Mouse (Mus musculus) layer of hippocampus, postnatal 36 days (tissue): Measurements from ENCODE around the gene Spock1. TPM values are rescaled to one million over a fixed set of nuclear protein-coding genes. Genes with fewer than 3 reads are reported as not detected.
A peak's percentile ranks its signal among the peaks of the same experiment; 100 is the strongest.

Experiments
- DNase-seq, 2 experiments: peaks; one replicate each; pipeline ENCODE4 v3.0.0; 2022
- total RNA-seq, 2 experiments: library from RNA; stranded (reverse); gene quantifications; 2 replicates each; pipeline ENCODE4 v1.2.3; 2021

The Spock1 gene
- total RNA-seq, 2 experiments from 2014 or later, result 180 to 222 TPM

DNA sequence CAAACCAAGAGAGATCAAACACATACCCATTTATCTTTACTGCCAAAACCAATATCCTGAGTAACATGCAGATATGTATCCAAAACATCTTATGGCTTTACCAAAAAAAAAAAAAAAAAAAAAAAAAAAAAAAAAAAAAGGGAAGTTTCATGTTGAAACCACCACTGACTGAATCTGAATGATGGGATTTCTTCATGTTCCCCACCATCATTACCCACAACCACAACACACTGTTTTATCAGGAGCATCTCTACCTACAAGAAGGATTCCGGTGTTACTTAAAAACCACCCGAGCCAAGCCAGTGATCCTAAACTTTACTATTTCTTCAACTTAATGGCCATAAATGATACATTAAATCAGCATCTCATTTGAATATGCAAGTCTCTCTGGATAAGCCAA, 109.5 kb downstream of the Spock1 start:
- DNase-seq, result no peak

DNA sequence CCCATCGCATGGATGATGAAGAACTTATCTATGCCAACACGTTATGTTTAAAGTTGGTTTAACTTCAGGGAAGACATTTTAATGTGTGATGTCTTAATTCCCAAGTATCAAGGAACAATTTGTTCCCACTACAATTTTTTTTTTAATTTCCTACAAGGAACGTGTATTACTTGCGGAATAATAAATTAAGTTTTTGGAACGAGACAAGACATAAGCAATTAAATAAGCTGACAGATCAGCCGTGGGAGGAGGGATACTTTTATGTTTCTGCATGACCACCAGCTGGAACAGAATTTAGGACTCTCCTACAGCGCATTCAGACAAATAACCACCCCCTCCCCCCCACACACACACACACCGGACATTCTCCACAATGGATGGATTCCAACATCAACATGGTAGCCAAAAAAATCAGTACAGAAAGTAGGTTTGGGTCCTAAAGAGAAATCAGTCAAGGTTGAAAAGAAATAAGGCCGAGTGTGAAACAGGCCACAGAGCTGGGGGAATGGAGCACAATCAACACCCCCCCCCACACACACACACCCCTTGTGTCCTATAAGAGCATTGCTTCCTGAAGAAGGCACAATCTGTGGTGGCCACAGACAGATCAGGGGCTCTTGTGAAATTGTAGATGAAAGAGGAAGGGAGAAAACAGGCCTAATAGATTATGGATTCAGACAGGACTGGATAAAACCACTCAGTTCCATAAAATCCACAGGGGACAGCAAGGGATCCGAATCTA, 111.0 kb downstream of the Spock1 start:
- DNase-seq, result no peak

DNA sequence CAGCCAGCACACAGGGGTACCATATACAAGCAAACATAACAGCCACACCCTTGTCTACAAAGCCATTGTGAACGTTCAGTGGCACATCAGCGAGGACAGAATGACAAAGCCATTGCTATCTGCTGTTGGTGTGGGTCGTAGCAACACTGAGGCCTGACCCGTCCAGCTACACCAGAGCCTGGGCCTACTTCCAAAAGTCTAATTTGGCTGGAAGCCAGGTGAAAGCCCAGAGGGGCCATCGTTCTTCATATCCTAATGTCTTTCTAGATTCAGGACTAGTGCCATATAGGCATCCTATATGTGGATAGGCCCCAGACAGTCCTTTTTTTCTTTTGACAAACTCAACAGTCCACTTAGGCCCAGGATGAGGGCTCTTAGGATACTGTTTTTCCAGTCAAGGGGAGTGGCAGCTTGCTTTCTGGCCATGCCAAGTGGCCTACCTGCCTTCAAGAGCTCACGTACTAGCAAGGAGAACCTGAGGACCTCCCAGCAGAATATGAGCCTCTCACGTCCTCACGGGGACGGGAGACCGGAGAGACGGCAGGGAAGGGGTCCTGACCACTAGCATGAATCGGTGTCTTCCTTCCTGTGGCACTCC, 114.4 kb downstream of the Spock1 start:
- DNase-seq, result no peak

DNA sequence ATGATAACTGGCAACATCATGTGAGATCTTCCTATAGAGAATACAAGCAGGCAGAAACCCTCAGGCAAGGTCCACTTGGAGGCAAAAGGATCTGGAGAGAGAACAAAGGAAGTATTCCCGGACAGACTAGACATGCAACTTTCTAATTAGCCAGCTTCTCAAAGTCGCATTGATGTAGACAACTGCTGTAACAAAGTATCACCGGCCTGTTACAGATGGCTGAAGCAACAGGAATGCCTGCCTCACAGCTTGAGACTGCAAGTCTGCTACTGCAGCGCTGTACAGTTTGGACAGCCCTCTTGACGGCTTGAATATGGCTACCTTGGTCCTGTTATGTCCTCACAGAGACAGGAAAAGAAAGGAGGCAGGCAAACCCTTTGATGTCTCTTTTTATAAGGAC, 118.3 kb downstream of the Spock1 start:
- DNase-seq, result no peak

DNA sequence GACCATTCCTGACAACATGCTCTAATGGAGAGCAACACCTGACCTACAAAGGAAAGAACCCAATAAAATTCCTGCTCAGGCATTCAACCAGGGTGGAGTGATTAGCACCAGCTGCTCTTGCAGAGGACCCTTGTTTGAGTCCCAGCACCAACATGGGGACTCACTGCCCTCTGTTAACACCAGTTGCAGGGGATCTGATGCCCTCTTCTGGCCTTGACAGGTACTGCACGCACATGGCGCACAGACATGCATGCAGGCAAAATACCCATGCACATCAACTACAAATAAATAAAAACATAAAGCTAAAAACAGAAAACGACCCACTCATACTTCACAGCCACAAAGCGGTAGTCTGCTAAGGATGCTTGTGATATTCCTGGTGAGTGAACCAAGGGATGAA, 119.8 kb downstream of the Spock1 start:
- DNase-seq, result no peak

DNA sequence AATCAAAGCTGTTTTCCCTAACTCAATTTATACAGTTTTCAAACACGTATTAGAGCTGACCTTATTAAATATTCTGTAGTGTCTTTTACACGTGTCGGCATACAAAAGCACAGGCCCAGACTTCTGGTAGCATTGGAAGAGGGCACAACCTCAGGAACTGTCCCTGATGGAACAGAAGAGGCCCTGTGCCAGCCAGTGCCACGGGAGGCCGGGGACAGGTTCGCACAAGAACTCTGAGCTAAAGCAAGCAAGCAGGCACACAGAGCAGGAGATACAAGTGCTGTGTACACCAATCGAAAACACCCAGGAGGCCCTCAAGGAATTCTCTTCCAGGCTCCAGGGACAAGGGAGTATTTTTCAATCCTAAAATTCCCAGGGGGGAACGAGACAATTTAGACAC, 121.9 kb downstream of the Spock1 start:
- DNase-seq, result no peak

DNA sequence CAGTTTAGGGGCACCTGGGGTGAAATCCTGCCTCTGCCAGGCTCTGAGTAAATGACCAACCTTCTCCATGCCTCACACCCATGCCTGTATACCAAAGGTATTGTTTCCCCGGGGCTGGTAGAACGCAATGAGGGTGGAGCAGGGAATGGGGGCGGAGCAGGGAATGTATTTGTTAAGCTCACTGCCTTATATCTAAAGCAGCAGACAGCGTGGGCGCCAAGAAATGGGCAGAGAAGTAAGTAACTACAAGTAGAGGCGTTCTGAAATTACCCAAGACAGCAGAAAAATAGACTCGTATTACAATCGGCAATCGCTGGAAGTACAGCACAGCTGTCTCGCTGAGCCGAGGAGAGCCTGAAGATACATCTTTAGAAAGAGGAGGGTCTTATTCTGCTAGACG, 125.2 kb downstream of the Spock1 start:
- DNase-seq, result no peak

DNA sequence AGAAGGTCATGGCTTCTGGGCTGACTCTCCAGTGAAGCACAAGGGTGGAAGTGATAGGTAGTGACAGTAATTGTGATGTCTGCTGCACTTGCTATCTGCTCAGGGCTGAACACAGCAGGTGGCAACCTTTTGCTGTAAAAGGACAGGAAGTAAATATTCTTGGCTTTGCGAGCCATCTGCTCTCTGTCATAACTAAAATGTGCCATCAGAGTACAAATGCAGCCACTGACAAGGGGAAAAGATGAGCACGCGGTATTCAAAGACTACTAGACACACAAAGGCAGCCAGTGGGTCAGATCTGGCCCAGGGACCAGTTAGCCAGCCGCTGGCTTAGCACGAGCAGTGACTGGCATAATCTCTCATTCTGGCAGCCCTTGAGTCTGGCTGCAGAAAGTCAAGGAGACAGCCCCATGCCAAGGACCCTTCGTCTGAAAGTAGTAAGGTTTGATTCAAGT, 126.0 kb downstream of the Spock1 start:
- DNase-seq, result no peak

DNA sequence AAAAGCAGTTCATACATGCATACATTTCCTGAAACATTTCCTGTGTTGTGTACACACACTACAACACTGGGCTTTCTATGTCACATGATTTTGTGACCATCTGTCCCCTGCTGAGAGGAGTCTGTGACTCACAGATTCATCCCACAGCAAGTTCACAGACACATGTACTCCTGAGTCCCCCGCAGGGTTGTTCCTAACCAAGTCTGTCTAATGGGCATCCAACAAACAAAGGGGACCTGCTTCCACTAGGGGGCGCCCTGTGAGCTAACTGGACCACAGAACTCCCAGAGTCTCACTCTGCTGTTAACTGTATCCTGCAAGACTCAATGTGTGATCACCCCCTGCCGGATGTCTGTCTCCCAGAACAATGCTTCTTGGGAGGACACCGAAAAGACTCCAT, 129.0 kb downstream of the Spock1 start:
- peak in 1 of 2 experiments; percentile 18 for DNase-seq

DNA sequence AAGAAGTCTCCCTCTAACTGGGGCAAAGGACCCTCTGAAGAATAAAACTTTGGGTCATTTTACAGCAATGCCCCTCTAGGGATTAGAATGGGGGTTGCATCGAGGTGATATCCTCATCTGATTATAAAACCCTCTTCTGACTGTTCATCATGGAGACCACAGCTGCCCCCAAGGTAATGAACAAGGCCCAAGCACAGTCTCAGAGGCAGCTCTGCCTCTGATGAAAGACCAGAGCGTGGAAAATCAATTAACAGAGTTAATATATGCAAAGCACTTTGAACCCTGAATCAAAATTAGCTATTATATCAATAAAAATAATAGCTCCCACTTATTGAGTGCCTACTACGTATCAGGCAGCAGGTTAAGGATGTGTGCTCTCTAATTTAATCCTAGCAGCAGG, 129.6 kb downstream of the Spock1 start:
- DNase-seq, result no peak

DNA sequence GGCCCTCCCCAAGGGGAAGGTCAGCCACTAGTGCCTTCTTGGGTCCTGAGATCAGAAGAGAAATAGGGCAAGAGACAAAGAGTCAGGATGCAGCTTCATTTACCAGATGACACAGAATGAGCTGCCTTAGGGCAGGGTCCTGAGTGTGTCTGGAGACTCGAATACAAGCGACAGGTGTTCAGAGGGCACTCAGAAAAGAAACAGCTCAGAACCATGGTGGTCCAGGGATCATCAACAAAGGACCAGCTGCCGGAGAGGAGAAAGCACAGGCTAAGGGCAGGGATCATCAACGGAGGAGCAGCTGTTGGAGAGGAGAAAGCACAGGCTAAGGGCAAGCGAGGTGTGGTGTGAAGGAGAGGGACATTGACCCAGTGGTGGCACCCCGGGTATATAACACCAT, 136.1 kb downstream of the Spock1 start:
- DNase-seq, result no peak

DNA sequence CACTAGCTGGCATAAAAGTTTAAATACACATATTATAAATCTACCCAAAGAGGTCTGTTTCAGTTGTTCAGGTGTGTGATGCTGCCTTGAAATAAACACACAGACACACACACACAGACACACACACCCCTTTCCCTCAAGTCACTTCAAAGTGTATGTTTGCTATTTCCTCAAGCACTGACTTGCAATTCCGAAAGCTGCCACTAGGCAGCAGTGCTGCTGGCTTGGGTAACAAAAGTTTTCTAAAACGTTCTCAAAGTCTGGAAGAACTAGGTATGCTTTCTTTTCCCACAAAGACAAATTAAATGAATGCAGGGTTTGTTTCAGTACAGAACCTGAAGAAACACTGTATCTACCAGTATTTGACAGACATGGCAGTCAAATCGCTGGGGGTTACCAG, 141.4 kb downstream of the Spock1 start:
- no peak for DNase-seq

DNA sequence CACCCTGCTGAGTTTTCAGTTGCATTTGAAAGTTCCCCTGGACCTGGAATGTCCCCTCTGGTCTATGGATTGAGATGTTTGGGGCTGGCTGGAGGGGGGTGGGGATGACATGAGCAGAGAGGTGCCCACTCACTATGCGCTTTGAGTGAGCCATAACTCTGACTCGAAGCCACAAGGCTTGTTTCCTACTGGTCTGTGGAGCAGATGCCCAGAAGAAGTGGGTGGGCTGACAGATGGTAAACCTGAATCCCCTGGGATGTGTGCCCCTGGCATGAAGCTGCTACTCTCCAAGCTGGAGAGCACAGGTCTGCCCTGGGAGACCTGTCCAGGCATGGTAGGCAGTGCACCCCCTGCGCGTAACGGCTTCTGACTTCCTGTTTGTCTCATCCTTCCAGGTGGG, 147.0 kb downstream of the Spock1 start:
- no peak for DNase-seq

DNA sequence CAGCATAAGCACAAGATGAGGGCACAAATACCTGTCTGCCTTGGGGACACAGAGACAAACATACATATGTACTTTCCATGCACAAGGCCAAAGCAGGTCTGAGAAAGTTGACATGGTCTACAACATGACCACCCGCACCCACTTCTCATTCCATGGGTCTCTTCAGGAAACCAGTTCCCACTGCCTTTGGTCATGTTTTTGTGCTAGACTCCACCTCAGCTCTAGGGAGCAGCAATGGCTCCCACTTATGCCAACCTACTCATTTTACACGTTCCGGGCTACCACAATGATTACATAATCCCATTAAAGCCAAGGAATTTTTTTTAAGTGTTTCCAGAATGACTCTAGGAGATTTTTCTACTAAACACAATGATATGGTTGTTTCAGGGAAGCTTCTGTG, 147.5 kb downstream of the Spock1 start:
- no peak for DNase-seq

DNA sequence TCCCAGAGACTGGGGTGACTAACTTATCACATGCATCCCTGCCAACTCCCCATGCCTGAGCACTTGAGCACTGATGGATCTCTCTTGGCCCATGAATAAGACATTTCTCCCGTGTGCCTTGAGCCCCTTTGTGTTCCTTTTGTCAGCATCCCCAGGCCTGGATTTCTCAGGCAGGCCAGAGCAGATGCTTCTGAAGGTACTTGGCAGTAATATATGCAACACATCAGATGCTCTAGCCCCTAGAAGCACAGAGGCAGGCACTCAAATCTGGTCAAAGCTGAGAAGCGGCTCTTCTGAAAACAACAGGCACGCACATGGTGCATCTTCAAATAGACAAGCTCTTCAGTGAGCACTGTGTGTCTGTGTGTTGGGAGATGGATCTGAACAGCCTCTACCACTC, 151.8 kb downstream of the Spock1 start:
- peak; percentile 19 to 20 for DNase-seq

DNA sequence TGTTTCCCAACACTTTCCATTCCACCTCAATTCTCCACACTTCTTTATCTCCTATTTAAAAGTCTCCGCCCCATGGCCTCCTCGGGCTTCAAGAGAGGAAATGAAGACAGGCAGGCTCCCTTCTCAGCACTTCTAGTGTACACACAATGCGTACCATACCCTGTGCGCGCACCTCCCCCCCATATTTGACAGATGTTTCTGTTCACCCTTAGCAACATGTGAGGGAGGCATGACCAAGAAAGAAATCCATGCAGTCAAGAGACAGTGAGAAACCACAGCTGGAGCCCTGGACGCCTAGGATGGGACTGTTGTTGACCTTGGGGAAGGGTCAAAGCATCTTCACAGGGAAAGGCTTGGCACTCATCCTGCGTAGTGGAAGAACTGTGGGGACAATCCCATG, 157.3 kb downstream of the Spock1 start:
- no peak for DNase-seq

DNA sequence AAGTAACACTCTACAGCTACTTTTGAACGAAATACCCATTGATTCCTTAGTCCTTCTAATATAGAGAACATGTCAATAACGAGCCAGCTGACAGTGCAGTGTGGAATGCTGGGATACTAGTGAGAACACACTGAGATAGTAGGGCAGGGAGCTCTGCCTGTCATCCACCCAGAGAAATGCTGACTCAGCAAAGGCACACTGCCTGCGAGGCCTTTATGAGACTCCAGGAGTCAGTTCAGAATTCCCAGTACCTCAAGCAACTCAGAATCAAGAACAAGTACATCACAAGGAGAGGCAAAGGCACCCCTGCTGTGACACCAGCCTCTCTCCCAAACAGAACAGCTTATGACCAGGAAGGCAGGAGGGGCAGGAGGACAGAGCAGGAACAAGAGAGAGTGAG, 163.5 kb downstream of the Spock1 start:
- no peak for DNase-seq

DNA sequence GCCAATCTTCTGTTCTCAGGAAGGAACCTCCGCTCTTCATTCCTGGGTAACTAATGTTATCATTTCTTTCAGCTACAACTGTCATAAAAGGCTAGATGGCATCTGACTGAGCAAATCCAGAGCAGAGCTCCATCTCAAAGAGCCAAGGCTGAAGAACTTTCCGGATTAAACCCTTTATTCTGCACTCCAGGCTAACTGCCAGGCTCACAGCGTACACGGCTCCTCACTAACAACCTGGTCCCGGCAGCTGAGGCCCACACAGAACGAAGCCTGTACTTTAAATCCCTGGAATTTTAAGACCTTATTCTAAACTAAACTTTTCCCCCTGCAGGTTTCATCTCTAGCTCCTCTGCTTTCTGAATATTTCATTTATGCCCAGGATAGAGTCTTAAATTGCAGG, 166.9 kb downstream of the Spock1 start:
- DNase-seq, result no peak

DNA sequence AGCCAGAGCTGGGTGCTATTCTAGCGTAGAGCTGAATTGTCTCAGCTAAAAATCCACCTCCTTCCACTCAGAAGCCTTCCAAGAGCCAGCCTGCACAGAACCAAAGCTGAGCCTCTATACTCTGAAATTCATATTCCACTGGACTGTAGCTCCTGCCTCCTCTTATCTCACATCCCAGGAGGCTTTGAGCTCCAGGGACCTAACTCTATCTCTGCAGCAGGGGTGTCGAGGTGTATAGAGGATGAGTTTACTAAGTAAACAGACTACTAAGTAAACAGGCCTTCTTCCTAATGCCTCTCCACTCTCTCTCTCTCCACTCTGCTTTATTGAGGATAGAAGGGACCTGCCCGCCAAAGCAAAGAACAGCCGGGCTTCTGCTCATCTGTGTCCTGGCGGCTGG, 167.7 kb downstream of the Spock1 start:
- DNase-seq, result no peak

DNA sequence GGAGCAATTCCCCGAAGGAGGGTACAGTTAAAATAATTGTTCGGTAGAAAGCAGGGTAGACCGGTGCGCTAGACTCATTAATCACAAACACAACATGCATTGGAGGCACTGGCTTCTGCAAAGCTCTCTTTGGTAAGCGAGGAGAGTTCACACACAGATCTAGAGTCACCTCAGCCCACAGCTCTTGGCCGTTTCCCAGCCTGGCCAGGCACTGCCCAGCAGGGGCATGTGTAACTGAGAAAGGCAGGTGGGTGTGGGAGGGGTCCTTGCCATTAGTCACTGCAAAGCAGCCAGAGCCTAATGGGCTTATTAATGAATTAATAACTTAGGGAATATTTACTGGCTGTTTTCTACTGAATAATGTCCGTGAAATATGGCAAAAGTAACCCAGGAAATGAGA, 172.1 kb downstream of the Spock1 start:
- no peak for DNase-seq

DNA sequence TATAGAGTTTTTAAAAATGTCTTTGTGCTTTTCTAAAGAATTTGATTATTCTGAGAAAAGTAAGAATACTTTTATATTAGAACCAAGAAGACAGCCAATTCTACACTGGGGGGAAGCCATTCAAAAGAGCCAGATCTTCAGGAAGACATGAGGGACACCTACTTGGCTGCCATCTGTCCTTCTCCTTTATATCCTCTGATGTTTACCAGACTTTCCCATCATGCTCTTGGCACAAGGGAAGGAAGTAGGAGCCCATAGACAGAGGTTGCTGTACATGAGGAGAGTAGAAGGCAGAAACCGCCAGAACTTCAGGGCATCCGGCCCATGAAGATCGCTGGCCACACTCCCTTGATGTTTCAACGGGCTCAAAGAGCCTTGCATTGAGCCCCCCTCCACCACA, 173.6 kb downstream of the Spock1 start:
- DNase-seq, result no peak

DNA sequence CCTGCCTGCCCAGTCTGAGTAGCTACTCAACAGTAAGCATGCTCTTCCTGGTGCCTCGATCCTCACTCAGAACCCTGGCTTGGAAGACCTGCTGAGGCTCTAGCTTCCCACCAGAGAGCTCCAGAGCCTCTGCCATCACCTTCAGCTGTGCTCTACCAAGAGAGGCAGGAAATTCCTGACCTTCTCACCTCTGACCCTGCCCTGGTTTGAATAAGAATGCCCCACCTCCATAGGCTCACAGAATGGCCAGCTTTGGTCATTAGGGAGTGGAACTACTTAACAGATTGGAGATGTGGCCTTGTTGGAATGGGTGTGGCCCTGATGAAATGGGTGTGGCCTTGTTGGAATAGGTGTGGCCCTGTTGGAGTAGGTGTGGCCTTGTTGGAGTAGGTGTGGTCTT, 174.6 kb downstream of the Spock1 start:
- no peak for DNase-seq

DNA sequence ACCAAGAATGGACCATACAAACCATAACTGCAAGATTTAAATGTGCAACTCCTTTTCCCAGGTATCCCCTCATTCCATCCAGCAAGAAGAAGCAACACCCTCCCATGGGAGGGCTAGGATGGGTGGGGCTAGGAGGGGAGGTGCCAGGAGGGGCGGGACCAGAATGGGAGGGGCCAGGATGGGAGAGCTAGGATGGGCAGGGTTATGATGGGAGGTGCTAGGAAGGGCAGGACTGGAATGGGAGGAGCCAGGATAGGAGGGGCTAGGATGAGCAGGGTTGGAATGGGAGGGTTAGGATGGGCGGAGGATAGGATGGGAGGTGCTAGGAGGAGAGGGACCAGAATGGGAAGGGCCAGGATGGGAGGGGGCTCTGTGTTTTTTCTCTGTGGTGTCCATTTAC, 175.9 kb downstream of the Spock1 start:
- no peak for DNase-seq

DNA sequence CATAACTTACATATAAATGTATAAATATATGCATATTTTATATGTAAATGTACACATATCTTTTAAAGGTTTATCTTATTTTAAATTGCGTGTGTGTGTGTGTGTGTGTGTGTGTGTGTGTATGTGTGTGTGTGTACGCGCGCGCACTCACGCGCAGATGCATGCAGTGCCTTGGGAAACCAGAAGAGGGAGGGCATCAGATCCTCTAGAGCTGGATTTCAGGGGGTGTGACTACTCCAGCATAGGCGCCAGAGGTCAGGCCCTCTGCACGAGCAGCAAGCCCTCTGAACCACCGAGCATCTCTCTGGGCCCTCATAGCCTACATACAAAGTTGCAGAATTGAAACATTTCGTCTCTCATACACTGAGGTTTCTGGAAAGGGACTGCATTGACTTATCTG, 180.4 kb downstream of the Spock1 start:
- no peak for DNase-seq

DNA sequence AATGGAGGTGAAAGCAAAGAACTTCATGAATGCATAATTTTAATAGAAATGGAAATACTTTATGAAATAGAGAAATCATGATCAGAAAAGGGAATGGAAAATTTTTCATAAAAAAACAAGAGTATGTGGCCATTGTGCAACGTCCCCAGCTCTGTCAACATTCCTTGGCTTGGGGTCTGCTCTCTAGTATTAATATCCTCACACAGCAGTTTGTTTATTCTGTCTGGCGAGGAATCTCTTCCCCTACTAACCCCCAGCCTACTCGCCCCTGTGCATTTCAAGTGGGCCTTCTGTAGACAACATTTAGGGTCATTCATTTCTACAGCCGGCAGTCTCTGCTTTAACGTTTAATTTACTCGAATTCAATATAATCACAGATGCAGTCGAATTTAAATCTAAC, 181.5 kb downstream of the Spock1 start:
- no peak for DNase-seq
